20 mouse cellular contexts compared by ENCODE assay signal in the genomic region with DNA sequence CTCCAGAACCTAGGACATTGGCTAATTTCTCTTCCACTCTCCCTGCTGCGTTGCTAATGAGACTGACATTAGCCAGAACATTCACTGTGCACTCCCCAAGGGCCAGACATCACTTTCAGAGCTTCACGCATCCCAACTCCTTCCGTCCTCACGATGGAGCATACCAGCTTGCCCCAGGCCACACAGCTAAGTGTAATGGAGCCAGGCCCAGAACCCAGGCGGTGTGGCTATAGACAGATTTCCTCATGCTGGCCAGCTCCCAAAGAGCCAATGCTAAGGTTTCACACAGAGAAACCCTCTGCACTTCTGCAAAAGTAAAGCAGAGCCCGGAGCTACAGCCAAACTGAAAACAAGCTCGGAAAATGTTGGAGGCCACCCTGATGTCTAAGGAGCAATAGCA.
DNase-seq lines count a peak whose midpoint lies in the region; ATAC-seq and TF ChIP-seq lines count a peak whose summit lies in the region.
"Had no signal": no experiment of that assay in that cellular context is flagged by ENCODE, and none has a peak within 500 bp of the region (broad histone marks: within the 10 kb centered on the region; RNA-seq: fewer than 3 reads in every experiment).

No protein-coding gene starts in this region.

- no peaks in the 10 kb centered on the region for H3K9me3 ChIP-seq in hindbrain, embryonic 13.5 days
- no peaks in the 10 kb centered on the region for H3K9me3 ChIP-seq in hindbrain, embryonic 16.5 days (ENCODE audit: control insufficient read depth, low read length)
- H3K9me3 ChIP-seq in embryonic facial prominence, embryonic 14.5 days (ENCODE audit: control insufficient read depth, low read length) = no peaks in the 10 kb centered on the region
- H3K9me3 ChIP-seq: G1E; heart, embryonic 13.5 days; hindbrain, embryonic 15.5 days; kidney, embryonic 15.5 days; liver, embryonic 15.5 days; neural tube, embryonic 13.5 days had no signal

- no peak overlapping the region for H3K4me2 ChIP-seq in hindbrain, embryonic 13.5 days
- H3K4me2 ChIP-seq in hindbrain, embryonic 16.5 days (ENCODE audit: low read length) = no peak overlapping the region
- no peak overlapping the region for H3K4me2 ChIP-seq in embryonic facial prominence, embryonic 14.5 days (ENCODE audit: low read depth, low read length)
- H3K4me2 ChIP-seq: heart, embryonic 13.5 days; hindbrain, embryonic 15.5 days; kidney, embryonic 15.5 days; liver, embryonic 15.5 days; neural tube, embryonic 13.5 days had no signal

- TF ChIP-seq POLR2A in cerebellum, adult 2 months (IDR thresholded peaks at IDR 0.05; ENCODE audit: borderline replicate concordance, insufficient read depth, low read length) = no peak
- TF ChIP-seq POLR2A in thymus, adult 2 months (IDR thresholded peaks at IDR 0.05; ENCODE audit: control insufficient read depth, extremely low read depth, insufficient read depth, low read length, poor library complexity) = no peak

- DNase-seq in adrenal gland, postnatal 14 days = peak; percentile 34
- no peak for DNase-seq in adrenal gland, adult 2 months
- DNase-seq in cerebellum, adult 2 months = peak; percentile 32 to 51
- peak; percentile 51 for DNase-seq in embryonic facial prominence, embryonic 14.5 days (ENCODE audit: low spot score)
- DNase-seq in lung, postnatal 25 days (ENCODE audit: low spot score) = no peak
- no peak for DNase-seq in thymus, adult 2 months
- DNase-seq: heart, adult 11 months; midbrain, embryonic 14.5 days; thymus, postnatal 25 days had no signal

- no peak overlapping the region for H3K9ac ChIP-seq in hindbrain, embryonic 13.5 days
- no peak overlapping the region for H3K9ac ChIP-seq in hindbrain, embryonic 16.5 days (ENCODE audit: low read depth, low read length)
- no peak overlapping the region for H3K9ac ChIP-seq in embryonic facial prominence, embryonic 14.5 days (ENCODE audit: low read depth, low read length)
- H3K9ac ChIP-seq: heart, embryonic 13.5 days; hindbrain, embryonic 15.5 days; kidney, embryonic 15.5 days; liver, embryonic 15.5 days; neural tube, embryonic 13.5 days had no signal

- 0 out of 2 replicates have a peak overlapping the region, but pooled peaks have one; percentile 2 for H3K27ac ChIP-seq in hindbrain, embryonic 13.5 days
- no peak overlapping the region for H3K27ac ChIP-seq in hindbrain, embryonic 16.5 days (ENCODE audit: low read depth, low read length)
- H3K27ac ChIP-seq in cerebellum, adult 2 months (ENCODE audit: insufficient read depth, low read length) = no peak overlapping the region
- no peak overlapping the region; the same call in 1 of the 2 replicates for H3K27ac ChIP-seq in embryonic facial prominence, embryonic 14.5 days (replicated peaks; ENCODE audit: low read depth, low read length)
- no peak overlapping the region for H3K27ac ChIP-seq in thymus, adult 2 months (ENCODE audit: control insufficient read depth, insufficient read depth, low read length)
- H3K27ac ChIP-seq: heart, embryonic 13.5 days; hindbrain, embryonic 15.5 days; kidney, embryonic 15.5 days; liver, embryonic 15.5 days; neural tube, embryonic 13.5 days had no signal

- H3K4me3 ChIP-seq in hindbrain, embryonic 13.5 days = no peak overlapping the region
- no peak overlapping the region for H3K4me3 ChIP-seq in hindbrain, embryonic 16.5 days (ENCODE audit: low read length)
- no peak overlapping the region for H3K4me3 ChIP-seq in cerebellum, adult 2 months (replicated peaks; ENCODE audit: insufficient read depth, low read depth, low read length)
- no peak overlapping the region for H3K4me3 ChIP-seq in embryonic facial prominence, embryonic 14.5 days (ENCODE audit: low read depth, low read length)
- no peak overlapping the region for H3K4me3 ChIP-seq in thymus, adult 2 months (ENCODE audit: control insufficient read depth, insufficient read depth, low read length)
- H3K4me3 ChIP-seq: heart, embryonic 13.5 days; hindbrain, embryonic 15.5 days; kidney, embryonic 15.5 days; liver, embryonic 15.5 days; megakaryocyte, embryonic 14.5 days; neural tube, embryonic 13.5 days had no signal

- no peaks in the 10 kb centered on the region for H3K36me3 ChIP-seq in hindbrain, embryonic 13.5 days
- no peaks in the 10 kb centered on the region for H3K36me3 ChIP-seq in hindbrain, embryonic 16.5 days (ENCODE audit: control insufficient read depth, insufficient read depth, low read length)
- no peaks in the 10 kb centered on the region for H3K36me3 ChIP-seq in embryonic facial prominence, embryonic 14.5 days (ENCODE audit: control insufficient read depth, insufficient read depth, low read length)
- no peaks in the 10 kb centered on the region for H3K36me3 ChIP-seq in thymus, adult 2 months (ENCODE audit: control insufficient read depth, insufficient read depth, low read length)
- H3K36me3 ChIP-seq: G1E; heart, embryonic 13.5 days; hindbrain, embryonic 15.5 days; kidney, embryonic 15.5 days; liver, embryonic 15.5 days; neural tube, embryonic 13.5 days had no signal

- peaks cover 26% of the 10 kb centered on the region for H3K4me1 ChIP-seq in hindbrain, embryonic 13.5 days (replicated peaks)
- H3K4me1 ChIP-seq in hindbrain, embryonic 16.5 days (ENCODE audit: control insufficient read depth, insufficient read depth, low read depth, low read length) = peaks cover 12% of the 10 kb centered on the region
- H3K4me1 ChIP-seq in cerebellum, adult 2 months (ENCODE audit: control insufficient read depth, insufficient read depth, low read length) = peaks cover 7% of the 10 kb centered on the region
- H3K4me1 ChIP-seq in embryonic facial prominence, embryonic 14.5 days (ENCODE audit: control insufficient read depth, insufficient read depth, low read length) = peaks cover 14% of the 10 kb centered on the region
- H3K4me1 ChIP-seq in thymus, adult 2 months (replicated peaks; ENCODE audit: control insufficient read depth, insufficient read depth, low read length) = no peaks in the 10 kb centered on the region
- H3K4me1 ChIP-seq: liver, embryonic 15.5 days had no signal

- ATAC-seq in hindbrain, embryonic 13.5 days (ENCODE audit: low FRiP score) = no peak
- no peak for ATAC-seq in hindbrain, embryonic 16.5 days
- no peak for ATAC-seq in embryonic facial prominence, embryonic 14.5 days (ENCODE audit: low read depth)
- ATAC-seq: forebrain, embryonic 14.5 days; intestine, postnatal 0 days had no signal

- no peak for TF ChIP-seq CTCF in cerebellum, adult 2 months (IDR thresholded peaks at IDR 0.05; ENCODE audit: borderline replicate concordance, insufficient read depth, low read depth, low read length)
- TF ChIP-seq CTCF in thymus, adult 2 months (IDR thresholded peaks at IDR 0.05; ENCODE audit: borderline replicate concordance, control insufficient read depth, extremely low read depth, insufficient read depth, low read length, poor library complexity) = no peak

- 65% methylated on average over 7 of the region's 7 CpGs for WGBS in hindbrain, embryonic 13.5 days
- WGBS in hindbrain, embryonic 16.5 days = 55% methylated on average over 7 of the region's 7 CpGs
- 23% methylated on average over 7 of the region's 7 CpGs for WGBS in cerebellum, adult 2 months
- WGBS in embryonic facial prominence, embryonic 14.5 days = 46% methylated on average over 7 of the region's 7 CpGs
- 91% methylated on average over 7 of the region's 7 CpGs for WGBS in thymus, adult 2 months

- no peaks in the 10 kb centered on the region for H3K27me3 ChIP-seq in hindbrain, embryonic 13.5 days
- no peaks in the 10 kb centered on the region for H3K27me3 ChIP-seq in hindbrain, embryonic 16.5 days (replicated peaks; ENCODE audit: control insufficient read depth, insufficient read depth, low read length)
- H3K27me3 ChIP-seq in cerebellum, adult 2 months (ENCODE audit: control insufficient read depth, insufficient read depth, low read length) = no peaks in the 10 kb centered on the region
- no peaks in the 10 kb centered on the region for H3K27me3 ChIP-seq in embryonic facial prominence, embryonic 14.5 days (replicated peaks; ENCODE audit: control insufficient read depth, insufficient read depth, low read length)
- no peaks in the 10 kb centered on the region for H3K27me3 ChIP-seq in thymus, adult 2 months (ENCODE audit: control insufficient read depth, insufficient read depth, low read length)
- H3K27me3 ChIP-seq: hindbrain, embryonic 15.5 days; kidney, embryonic 15.5 days; neural tube, embryonic 13.5 days had no signal

Comparison
In these comparisons a context has a peak if more than half of its experiments do, and no peak if none do; other contexts are left out.
1. DNase-seq: peak in adrenal gland, postnatal 14 days (single experiment), cerebellum, adult 2 months (2 of 2) and embryonic facial prominence, embryonic 14.5 days (single experiment); none in adrenal gland, adult 2 months (single experiment), lung, postnatal 25 days (single experiment) and thymus, adult 2 months (single experiment).